Mouse (Mus musculus) bone marrow, adult 2 months (tissue): ENCODE data around the gene Hs3st6.

ENCODE experiments used
- CTCF ChIP-seq: fragments of 200-500 bp; IDR thresholded peaks from 2 replicates; pipeline ENCODE4 v1.5.1; 2011; ENCODE audit warnings: low read length, control low read depth; ENCODE audit not compliant: control insufficient read depth, insufficient read depth
- POLR2A ChIP-seq: fragments of 200-500 bp; IDR thresholded peaks from 2 replicates; pipeline ENCODE4 v1.6.1; 2011; ENCODE audit warnings: low read depth, mild to moderate bottlenecking, control low read depth, low read length, borderline replicate concordance; ENCODE audit not compliant: control insufficient read depth

- TF ChIP-seq CTCF (no peak), POLR2A (no peak)
Measured at GRCm38 (mm10) chr17:24723122-24723880, 29.5 kb upstream of the Hs3st6 start.
